Mouse (Mus musculus) mouse embryonic stem cell (cell line): ENCODE data around the gene Naa35.

Experiments used
- in situ Hi-C, 2 experiments: fragments of 300-500 bp; cut with MboI; formaldehyde crosslinking; loops; 1 replicate in 1 of 2; 3 replicates in 1 of 2; pipeline ENCODE4 v1.14.3; 2019 to 2020; ENCODE audit warnings: low sequenced_read_pairs in 2 of 2, low pct_unique_long_range_greater_than_20kb in 1 of 2, mixed read lengths in 1 of 2; ENCODE audit not compliant: unreplicated experiment in 1 of 2

Gene Naa35

GRCm38 (mm10) chr13:59621643-59622489, 36.8 kb downstream of the Naa35 start:
- in situ Hi-C loops, result no loop called here

- in situ Hi-C loops, result no loop called here
Observed at GRCm38 (mm10) chr13:59624389-59624788, 39.3 kb downstream of the Naa35 start.

- in situ Hi-C loops, result no loop called here
Observed at GRCm38 (mm10) chr13:59624903-59625302, 39.8 kb downstream of the Naa35 start.

GRCm38 (mm10) chr13:59626739-59627138, 41.7 kb downstream of the Naa35 start:
- in situ Hi-C loops, result no loop called here

- in situ Hi-C loops, result no loop called here
Observed at GRCm38 (mm10) chr13:59634637-59635036, 49.6 kb downstream of the Naa35 start.

GRCm38 (mm10) chr13:59637800-59638199, 52.7 kb downstream of the Naa35 start:
- in situ Hi-C loops, result no loop called here

GRCm38 (mm10) chr13:59639368-59640177, 54.5 kb downstream of the Naa35 start:
- in situ Hi-C loops, result no loop called here

- in situ Hi-C loops, result no loop called here
Observed at GRCm38 (mm10) chr13:59640178-59640440, 55.0 kb downstream of the Naa35 start.

- in situ Hi-C loops, result no loop called here
Observed at GRCm38 (mm10) chr13:59642818-59643217, 57.8 kb downstream of the Naa35 start.

- in situ Hi-C loops, result no loop called here
Observed at GRCm38 (mm10) chr13:59645491-59645890, 60.4 kb downstream of the Naa35 start.

GRCm38 (mm10) chr13:59646674-59647244, 61.7 kb downstream of the Naa35 start:
- in situ Hi-C loops, result no loop called here

- in situ Hi-C loops, result no loop called here
Observed at GRCm38 (mm10) chr13:59647484-59647883, 62.4 kb downstream of the Naa35 start.

- in situ Hi-C loops, result no loop called here
Observed at GRCm38 (mm10) chr13:59648598-59648997, 63.5 kb downstream of the Naa35 start.

GRCm38 (mm10) chr13:59649781-59650180, 64.7 kb downstream of the Naa35 start:
- in situ Hi-C loops, result no loop called here

GRCm38 (mm10) chr13:59652651-59653050, 67.6 kb downstream of the Naa35 start:
- in situ Hi-C loops, result no loop called here

GRCm38 (mm10) chr13:59653136-59653535, 68.1 kb downstream of the Naa35 start:
- in situ Hi-C loops, result no loop called here

GRCm38 (mm10) chr13:59654465-59654864, 69.4 kb downstream of the Naa35 start:
- in situ Hi-C loops, result no loop called here

- in situ Hi-C loops, result no loop called here
Observed at GRCm38 (mm10) chr13:59655718-59656315, 70.8 kb downstream of the Naa35 start.

- in situ Hi-C loops, result no loop called here
Observed at GRCm38 (mm10) chr13:59656316-59656832, 71.3 kb downstream of the Naa35 start.
